Mouse (Mus musculus) heart, embryonic 15.5 days (tissue): ENCODE measurements around the gene Ica1. TPM values are rescaled to one million over a fixed set of nuclear protein-coding genes. Genes with fewer than 3 reads are reported as not detected.

ENCODE experiments used
- ATAC-seq: fragments of 200-750 bp; cut with Nextera tagmentation; replicated peaks from 2 replicates; pipeline ENCODE4 v1.8.0; 2017; ENCODE audit warnings: low read depth, moderate TSS enrichment; ENCODE audit not compliant: insufficient number of reproducible peaks, insufficient read depth, low FRiP score
- H3K27ac ChIP-seq: fragments of 300-500 bp; sonication (generic); 2 replicates; pipeline ENCODE4 v1.5.1; 2015; ENCODE audit warnings: mild to moderate bottlenecking, inconsistent platforms
- H3K27me3 ChIP-seq: fragments of 300-500 bp; sonication (generic); 2 replicates; pipeline ENCODE4 v1.6.1; 2015; ENCODE audit warnings: inconsistent platforms
- H3K36me3 ChIP-seq: fragments of 300-500 bp; sonication (generic); 2 replicates; pipeline ENCODE4 v1.6.1; 2015; ENCODE audit warnings: mild to moderate bottlenecking, inconsistent platforms
- H3K4me1 ChIP-seq: fragments of 300-500 bp; sonication (generic); replicated peaks from 2 replicates; pipeline ENCODE4 v1.6.1; 2015; ENCODE audit warnings: inconsistent platforms
- H3K4me2 ChIP-seq: fragments of 300-500 bp; sonication (generic); 2 replicates; pipeline ENCODE4 v1.6.1; 2015; ENCODE audit warnings: inconsistent platforms, mild to moderate bottlenecking, moderate library complexity
- H3K4me3 ChIP-seq: fragments of 300-500 bp; sonication (generic); 2 replicates; pipeline ENCODE4 v1.5.1; 2015; ENCODE audit warnings: mild to moderate bottlenecking, inconsistent platforms
- H3K9ac ChIP-seq: fragments of 300-500 bp; sonication (generic); 2 replicates; pipeline ENCODE4 v1.6.1; 2015; ENCODE audit warnings: mild to moderate bottlenecking, inconsistent platforms
- H3K9me3 ChIP-seq: fragments of 300-500 bp; sonication (generic); replicated peaks from 2 replicates; pipeline ENCODE4 v1.6.1; 2016; ENCODE audit warnings: inconsistent platforms
- WGBS: fragments of 180-500 bp; shearing (Covaris S2); methylation state at CpG from one replicate; pipeline ENCODE4 v1.1.7; 2015; ENCODE audit warnings: mixed read lengths; 5-methylcytosine and 5-hydroxymethylcytosine counted together
- polyA plus RNA-seq: library from polyadenylated mRNA; unstranded; fragments of >200 nt; fragmentation: Nextera tagmentation; extraction: Ambion mirVana; gene quantifications from 2 replicates; pipeline ENCODE4 v1.2.1, GENCODE M21; 2015

The Ica1 gene
- polyA plus RNA-seq, 1 experiment from 2014 or later: 19.0 TPM

DNA sequence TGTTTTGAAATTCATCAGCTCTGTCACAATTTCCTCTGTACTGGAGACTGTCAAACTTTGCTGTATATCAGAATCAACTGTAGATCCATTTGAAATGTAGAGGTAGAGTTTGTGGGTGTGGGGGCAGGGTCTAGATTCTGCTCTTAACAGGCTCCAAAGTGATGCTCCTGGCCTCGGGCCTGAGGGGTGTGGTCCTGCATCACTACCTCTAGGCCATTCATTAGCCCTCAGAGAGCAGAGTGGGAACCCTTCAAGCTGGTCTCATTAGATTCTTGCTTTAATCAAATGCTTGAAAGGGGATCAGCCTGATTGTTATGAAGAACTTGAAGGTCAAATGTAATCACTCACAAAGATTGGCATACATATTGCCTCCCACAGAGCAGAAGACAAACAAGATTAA lies 36.6 kb downstream of the Ica1 start:
- no peak for ATAC-seq
- no peak overlapping the region for H3K27ac ChIP-seq

DNA sequence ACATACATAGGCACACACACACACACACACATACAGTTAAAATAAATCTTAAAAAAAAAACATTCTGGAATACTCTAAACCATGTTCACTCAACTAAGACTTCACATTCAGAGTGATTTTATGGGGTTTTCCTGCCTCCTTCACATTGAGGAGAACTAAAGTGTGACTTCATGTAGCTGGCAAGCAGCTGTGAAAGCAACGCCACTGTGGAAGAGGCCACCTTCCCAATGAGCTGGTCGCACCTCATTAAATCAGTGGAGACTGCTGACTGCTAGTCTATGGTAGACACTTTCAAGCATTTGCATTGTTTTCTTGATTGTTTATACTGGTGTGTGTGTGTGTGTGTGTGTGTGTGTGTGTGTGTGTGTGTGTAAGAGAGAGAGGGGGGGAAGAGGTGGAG lies 38.2 kb downstream of the Ica1 start:
- no peaks in the 10 kb centered on the region for H3K9me3 ChIP-seq
- no peak for ATAC-seq
- H3K4me1 ChIP-seq: no peaks in the 10 kb centered on the region
- H3K27ac ChIP-seq: no peak overlapping the region
- H3K9ac ChIP-seq: no peak overlapping the region
- 69% methylated on average over 2 of the region's 2 CpGs for WGBS
- no peak overlapping the region for H3K4me3 ChIP-seq
- no peaks in the 10 kb centered on the region for H3K36me3 ChIP-seq
- no peak overlapping the region for H3K4me2 ChIP-seq
- no peaks in the 10 kb centered on the region for H3K27me3 ChIP-seq

More for the DNA sequence above, 36.6 kb downstream of the Ica1 start:
- 45% methylated on average over 1 of the region's 1 CpGs for WGBS
- Histone ChIP-seq H3K4me3 (no peak overlapping the region), H3K36me3 (no peaks in the 10 kb centered on the region), H3K9me3 (no peaks in the 10 kb centered on the region), H3K4me2 (no peak overlapping the region), H3K27me3 (no peaks in the 10 kb centered on the region), H3K4me1 (no peaks in the 10 kb centered on the region), H3K9ac (no peak overlapping the region)

- Histone ChIP-seq H3K9ac (no peak overlapping the region), H3K4me2 (no peak overlapping the region), H3K27ac (no peak overlapping the region), H3K9me3 (no peaks in the 10 kb centered on the region), H3K4me1 (no peaks in the 10 kb centered on the region), H3K4me3 (no peak overlapping the region), H3K27me3 (no peaks in the 10 kb centered on the region), H3K36me3 (no peaks in the 10 kb centered on the region)
- WGBS: 68% methylated on average over 4 of the region's 4 CpGs
- no peak for ATAC-seq
Observed at GRCm38 (mm10) chr6:8738396-8738795, 39.9 kb downstream of the Ica1 start.

GRCm38 (mm10) chr6:8736493-8736820 lies 41.8 kb downstream of the Ica1 start:
- no peak overlapping the region for H3K4me2 ChIP-seq
- H3K4me3 ChIP-seq: no peak overlapping the region
- no peak overlapping the region for H3K27ac ChIP-seq
- no peaks in the 10 kb centered on the region for H3K27me3 ChIP-seq
- H3K36me3 ChIP-seq: no peaks in the 10 kb centered on the region
- no peaks in the 10 kb centered on the region for H3K9me3 ChIP-seq
- no peak for ATAC-seq
- no peak overlapping the region for H3K9ac ChIP-seq
- H3K4me1 ChIP-seq: peaks cover 6% of the 10 kb centered on the region

DNA sequence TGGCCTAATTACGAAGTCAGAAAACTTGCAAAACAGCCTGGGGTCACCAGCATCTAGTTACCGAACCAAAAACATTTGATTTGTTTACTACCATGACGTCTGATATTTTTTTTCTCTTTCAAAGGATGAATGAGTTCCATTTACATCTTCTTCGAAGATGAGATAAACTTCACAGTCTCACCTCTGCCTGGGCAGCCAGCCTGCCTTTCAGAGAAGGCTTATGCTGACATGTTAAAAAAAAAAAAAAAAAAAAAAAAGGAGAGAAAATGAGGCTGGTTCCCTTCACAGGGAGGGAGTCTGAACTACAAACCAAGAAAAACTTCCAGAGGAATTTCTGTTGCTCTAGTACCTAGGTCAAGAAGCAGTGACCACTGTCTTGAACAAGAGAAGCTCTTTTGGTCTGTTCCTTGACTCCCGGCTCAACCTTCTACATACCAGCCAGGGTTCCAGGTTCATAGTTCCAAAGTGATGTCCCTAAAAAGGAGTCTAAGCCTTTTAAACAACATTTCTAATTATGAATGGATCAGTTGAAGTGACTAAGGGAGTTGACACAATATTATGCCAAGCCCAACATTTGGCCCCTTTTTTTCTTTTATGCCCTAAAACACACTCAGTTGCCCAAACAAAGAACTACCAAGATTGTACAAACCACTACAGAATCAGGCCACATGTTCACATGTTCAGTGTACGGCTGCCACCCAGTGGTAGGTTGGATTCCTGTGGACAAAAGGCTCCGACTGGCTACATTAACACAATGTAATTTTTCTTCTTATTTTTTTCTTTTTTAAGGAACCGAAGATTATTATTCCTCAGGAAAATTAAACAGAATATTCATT lies 42.4 kb downstream of the Ica1 start:
- ATAC-seq: no peak

GRCm38 (mm10) chr6:8735044-8735443 lies 43.2 kb downstream of the Ica1 start:
- H3K9me3 ChIP-seq: no peaks in the 10 kb centered on the region
- ATAC-seq: no peak
- peaks cover 6% of the 10 kb centered on the region for H3K4me1 ChIP-seq
- no peak overlapping the region for H3K27ac ChIP-seq
- no peak overlapping the region for H3K4me3 ChIP-seq
- H3K27me3 ChIP-seq: no peaks in the 10 kb centered on the region
- H3K36me3 ChIP-seq: no peaks in the 10 kb centered on the region
- H3K4me2 ChIP-seq: no peak overlapping the region
- 88% methylated on average over 3 of the region's 3 CpGs for WGBS
- no peak overlapping the region for H3K9ac ChIP-seq

More for the DNA sequence above, 42.4 kb downstream of the Ica1 start:
- no peaks in the 10 kb centered on the region for H3K9me3 ChIP-seq
- 56% methylated on average over 8 of the region's 8 CpGs for WGBS
- H3K4me1 ChIP-seq: peaks cover 6% of the 10 kb centered on the region
- H3K27ac ChIP-seq: no peak overlapping the region
- no peak overlapping the region for H3K9ac ChIP-seq
- H3K4me2 ChIP-seq: no peak overlapping the region
- H3K4me3 ChIP-seq: no peak overlapping the region
- no peaks in the 10 kb centered on the region for H3K36me3 ChIP-seq
- no peaks in the 10 kb centered on the region for H3K27me3 ChIP-seq

- Histone ChIP-seq H3K4me3 (no peak overlapping the region), H3K27me3 (no peaks in the 10 kb centered on the region), H3K9ac (no peak overlapping the region), H3K27ac (peak overlapping the region; percentile 75), H3K4me2 (0 out of 2 replicates have a peak overlapping the region, but pooled peaks have one; percentile 23), H3K36me3 (no peaks in the 10 kb centered on the region), H3K4me1 (peaks cover 6% of the 10 kb centered on the region), H3K9me3 (no peaks in the 10 kb centered on the region)
- WGBS: 24% methylated on average over 5 of the region's 5 CpGs
- peak; percentile 71 for ATAC-seq
Observed at GRCm38 (mm10) chr6:8732492-8732891, 45.8 kb downstream of the Ica1 start.

- H3K4me3 ChIP-seq: no peak overlapping the region
- no peak overlapping the region for H3K4me2 ChIP-seq
- H3K9ac ChIP-seq: no peak overlapping the region
- no peak for ATAC-seq
- WGBS: 56% methylated on average over 4 of the region's 4 CpGs
- no peaks in the 10 kb centered on the region for H3K9me3 ChIP-seq
- peak overlapping the region; percentile 75 for H3K27ac ChIP-seq
- H3K4me1 ChIP-seq: peaks cover 6% of the 10 kb centered on the region
- H3K27me3 ChIP-seq: no peaks in the 10 kb centered on the region
- no peaks in the 10 kb centered on the region for H3K36me3 ChIP-seq
Observed at GRCm38 (mm10) chr6:8731656-8732191, 46.6 kb downstream of the Ica1 start.

- WGBS: 83% methylated on average over 2 of the region's 2 CpGs
Observed at GRCm38 (mm10) chr6:8730433-8730832, 47.9 kb downstream of the Ica1 start.

GRCm38 (mm10) chr6:8727806-8728205 lies 50.5 kb downstream of the Ica1 start:
- Histone ChIP-seq H3K4me1 (peaks cover 4% of the 10 kb centered on the region), H3K9ac (no peak overlapping the region), H3K4me2 (no peak overlapping the region), H3K27me3 (no peaks in the 10 kb centered on the region), H3K9me3 (no peaks in the 10 kb centered on the region), H3K36me3 (no peaks in the 10 kb centered on the region), H3K27ac (no peak overlapping the region), H3K4me3 (no peak overlapping the region)
- ATAC-seq: no peak
- 90% methylated on average over 8 of the region's 8 CpGs for WGBS

More at GRCm38 (mm10) chr6:8730433-8730832, 47.9 kb downstream of the Ica1 start:
- Histone ChIP-seq H3K4me1 (peaks cover 6% of the 10 kb centered on the region), H3K4me2 (no peak overlapping the region), H3K4me3 (no peak overlapping the region), H3K27ac (no peak overlapping the region), H3K36me3 (no peaks in the 10 kb centered on the region), H3K9ac (no peak overlapping the region), H3K27me3 (no peaks in the 10 kb centered on the region), H3K9me3 (no peaks in the 10 kb centered on the region)
- no peak for ATAC-seq

GRCm38 (mm10) chr6:8725610-8726009 lies 52.7 kb downstream of the Ica1 start:
- Histone ChIP-seq H3K36me3 (no peaks in the 10 kb centered on the region), H3K9ac (no peak overlapping the region), H3K9me3 (no peaks in the 10 kb centered on the region), H3K4me1 (no peaks in the 10 kb centered on the region), H3K4me2 (no peak overlapping the region), H3K4me3 (no peak overlapping the region), H3K27ac (no peak overlapping the region), H3K27me3 (no peaks in the 10 kb centered on the region)
- 84% methylated on average over 1 of the region's 1 CpGs for WGBS
- ATAC-seq: no peak

GRCm38 (mm10) chr6:8719692-8720091 lies 58.6 kb downstream of the Ica1 start:
- no peak overlapping the region for H3K9ac ChIP-seq
- H3K27me3 ChIP-seq: no peaks in the 10 kb centered on the region
- no peak overlapping the region for H3K4me3 ChIP-seq
- 85% methylated on average over 2 of the region's 2 CpGs for WGBS
- H3K27ac ChIP-seq: no peak overlapping the region
- no peak overlapping the region for H3K4me2 ChIP-seq
- no peaks in the 10 kb centered on the region for H3K9me3 ChIP-seq
- no peak for ATAC-seq
- no peaks in the 10 kb centered on the region for H3K4me1 ChIP-seq
- no peaks in the 10 kb centered on the region for H3K36me3 ChIP-seq
